Mouse (Mus musculus) 416B (cell line): ENCODE measurements at regions not wholly inside any gene's neighbourhood (a gene's known extent, or its start where the extent isn't known, plus 50 kb on each side); places are given as distances from the start of the nearest gene placed in this dataset.

Source experiments
- DNase-seq: peaks from one replicate; pipeline ENCODE4 v3.0.0; 2011; ENCODE audit warnings: low read depth

DNA sequence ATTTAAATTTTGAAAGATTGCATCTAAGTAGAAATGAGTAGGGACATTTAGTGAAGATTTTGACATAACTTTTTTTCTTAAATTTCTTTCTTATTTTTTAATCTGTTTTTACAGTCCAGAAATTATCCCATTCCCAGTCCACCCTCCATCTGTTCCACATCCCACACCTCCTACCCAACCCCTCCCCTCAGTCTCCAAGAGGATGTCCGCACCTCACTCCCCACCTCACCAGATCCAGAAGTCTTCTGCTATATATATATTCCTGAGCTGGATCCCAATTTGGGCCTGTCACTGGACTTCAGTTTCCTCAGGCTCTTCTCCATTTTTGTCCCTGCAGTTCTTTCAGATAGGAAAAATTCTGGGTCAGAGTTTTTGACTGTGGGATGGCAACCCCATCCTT, 3879.6 kb upstream of the Gm7489 start:
- DNase-seq = no peak

DNA sequence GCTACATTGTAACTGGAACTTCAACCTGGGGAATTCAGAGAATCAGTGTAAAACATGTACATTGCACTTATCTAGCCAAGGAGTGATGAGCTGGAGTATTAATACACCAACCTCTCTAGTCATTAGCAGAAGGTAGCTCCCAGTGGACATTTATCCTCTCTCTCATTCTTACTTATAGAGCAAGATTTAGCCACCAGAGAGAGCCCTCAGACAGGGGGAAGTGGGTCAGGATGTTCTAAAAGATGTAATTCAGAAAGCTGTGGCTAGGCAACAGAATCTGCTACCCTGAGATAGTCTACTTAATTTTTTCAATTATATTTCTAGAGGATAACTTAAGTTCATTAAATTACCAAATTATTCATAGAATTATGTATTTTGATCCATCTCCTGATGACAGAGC, 3838.1 kb upstream of the Gm7489 start:
- peak; percentile 1 for DNase-seq

GRCm38 (mm10) chr15:50053468-50053867, 3831.2 kb upstream of the Gm7489 start:
- DNase-seq = no peak

- DNase-seq = no peak
Measured at GRCm38 (mm10) chr15:50053892-50054291, 3830.8 kb upstream of the Gm7489 start.

DNA sequence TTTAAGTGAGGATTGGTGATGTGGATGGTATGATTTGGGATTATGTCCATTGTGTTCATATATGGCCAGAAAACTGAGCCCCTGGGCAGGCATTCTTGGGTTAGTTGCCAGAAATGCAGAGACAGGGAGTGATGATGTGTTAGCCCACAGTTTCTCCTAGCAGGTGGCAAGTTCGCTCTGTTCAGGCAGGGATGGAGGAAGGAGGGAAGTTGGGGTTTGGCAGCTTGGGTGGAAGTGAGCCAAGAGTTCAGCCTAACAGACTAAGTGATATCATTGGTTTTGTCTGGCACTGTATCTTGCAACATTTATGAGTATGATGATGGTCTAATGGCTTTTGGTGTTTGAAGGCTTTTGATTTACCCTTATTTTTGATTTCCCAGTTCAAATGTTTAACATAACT, 3806.5 kb upstream of the Gm7489 start:
- no peak for DNase-seq

DNA sequence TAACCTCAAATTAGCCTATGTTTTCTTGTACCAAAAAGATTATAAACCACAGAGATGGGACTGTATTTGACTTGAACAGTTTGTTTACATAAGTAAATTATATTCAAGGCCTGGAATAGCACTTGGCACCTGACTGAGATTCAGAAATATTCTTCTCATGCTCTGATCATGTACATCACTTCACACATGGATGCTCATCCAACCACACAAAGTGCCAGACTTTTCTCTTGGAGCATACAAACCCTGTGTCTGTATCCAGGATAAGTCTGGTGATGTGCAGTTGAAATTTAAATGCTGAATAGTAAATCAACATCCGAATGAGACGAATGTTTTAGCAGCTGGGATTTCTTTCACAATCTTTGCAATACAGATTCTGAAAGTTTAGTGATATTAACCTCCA, 3802.3 kb upstream of the Gm7489 start:
- no peak for DNase-seq

DNA sequence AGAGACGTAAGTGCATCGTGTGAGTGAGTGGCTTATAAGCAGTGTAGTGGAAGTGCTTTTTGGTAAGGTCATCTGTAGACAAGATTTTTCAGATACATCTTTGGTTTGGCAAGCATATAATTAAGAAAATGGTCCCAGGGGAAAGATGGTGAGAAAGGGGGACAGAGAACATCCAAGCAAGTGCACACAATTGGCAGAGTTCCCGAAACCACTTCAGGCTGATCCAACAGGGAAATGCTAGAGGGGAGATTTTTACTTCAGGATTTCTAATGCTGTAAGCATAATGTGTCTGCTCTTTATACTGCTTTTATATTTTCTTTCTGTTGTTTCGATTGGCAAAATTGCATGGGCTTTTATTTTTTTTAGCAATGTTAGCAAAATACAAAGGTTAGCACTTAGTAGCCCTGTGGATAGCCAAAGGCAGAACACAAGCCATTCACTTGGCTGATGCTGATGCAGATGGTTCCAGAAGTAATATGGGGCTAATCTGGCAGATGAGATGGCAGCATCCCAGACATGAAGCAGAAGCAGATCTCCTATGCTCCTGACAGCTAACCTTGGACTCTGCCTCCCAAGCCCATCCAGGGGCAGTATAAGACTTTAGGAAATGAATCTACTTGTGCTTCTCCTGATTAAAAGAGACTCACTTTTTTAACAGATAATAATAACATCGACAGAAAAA, 3782.0 kb upstream of the Gm7489 start:
- no peak for DNase-seq

GRCm38 (mm10) chr15:50108913-50109312, 3775.8 kb upstream of the Gm7489 start:
- peak; percentile 3 for DNase-seq

DNA sequence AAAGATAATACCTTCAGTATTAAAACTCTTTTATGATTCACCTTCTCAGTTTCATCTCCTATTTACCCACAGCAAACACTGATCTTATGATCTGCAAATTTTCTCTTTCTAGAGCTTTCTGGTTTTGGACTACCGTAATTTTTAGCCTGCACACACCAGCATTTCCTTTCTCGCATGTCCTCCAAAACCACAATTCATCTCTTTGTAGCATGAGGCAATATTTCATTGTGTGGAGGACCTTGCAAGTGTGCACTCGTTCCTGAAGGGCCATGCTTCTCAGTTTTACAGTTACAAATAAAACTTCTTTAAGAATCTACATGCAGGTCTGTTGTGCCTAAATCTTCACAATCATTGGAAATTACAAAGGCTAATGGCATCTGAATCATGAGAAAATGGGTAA, 3730.8 kb upstream of the Gm7489 start:
- peak; percentile 17 for DNase-seq

DNA sequence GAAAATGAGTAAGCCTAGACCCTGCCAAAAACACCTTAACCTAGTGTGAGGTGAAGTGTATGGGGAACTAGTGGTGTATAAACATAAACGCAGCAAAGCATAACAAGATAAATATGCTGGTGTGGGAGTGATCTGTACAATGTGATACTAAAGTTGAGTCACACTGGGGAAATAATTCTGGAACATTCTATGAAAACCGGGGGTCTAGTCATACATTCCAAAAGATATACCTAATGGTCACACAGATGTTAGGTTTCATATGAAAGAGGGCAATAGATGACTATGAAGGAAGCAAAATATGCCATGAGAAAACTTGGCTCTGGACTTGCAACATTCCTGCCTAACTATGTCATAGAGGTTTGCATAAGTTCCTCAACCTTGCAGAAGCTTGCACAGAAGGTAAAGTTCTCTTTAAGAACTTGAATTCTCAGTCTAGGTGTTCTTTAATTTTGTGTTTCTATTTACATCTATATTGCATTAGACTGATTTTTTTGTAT, 3712.4 kb upstream of the Gm7489 start:
- DNase-seq = no peak

DNA sequence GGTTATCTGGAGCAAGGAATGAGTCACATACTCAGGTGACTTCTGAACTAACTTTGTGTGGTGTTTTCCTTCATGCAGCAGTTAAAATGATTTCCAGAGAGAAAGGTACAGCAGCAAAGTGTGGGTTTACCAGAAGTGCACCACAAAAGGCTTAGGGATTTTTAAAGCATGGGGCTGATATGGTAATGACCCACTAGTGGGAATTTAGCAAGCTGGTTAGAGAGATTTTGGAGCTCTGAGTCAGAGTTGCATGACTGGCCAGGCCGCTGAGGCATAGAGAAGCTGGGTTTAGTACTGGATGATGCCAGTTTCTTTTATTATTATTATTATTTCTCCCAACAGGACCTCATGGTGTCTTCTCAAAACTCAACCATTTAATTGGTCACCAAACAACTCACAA, 3701.5 kb upstream of the Gm7489 start:
- no peak for DNase-seq
